Mouse (Mus musculus) midbrain, embryonic 10.5 days (tissue): Measurements from ENCODE around the gene Eif4a2. TPM values are rescaled to one million over a fixed set of nuclear protein-coding genes. Genes with fewer than 3 reads are reported as not detected.

ENCODE experiments used
- DNase-seq: peaks from one replicate; pipeline ENCODE4 v3.0.0-alpha.2; 2017; ENCODE audit warnings: low spot score
- H3K27ac ChIP-seq: fragments of 300-500 bp; sonication (generic); replicated peaks from 2 replicates; pipeline ENCODE4 v1.5.1; 2016; ENCODE audit warnings: mild to moderate bottlenecking
- H3K27me3 ChIP-seq: fragments of 300-500 bp; sonication (generic); 2 replicates; pipeline ENCODE4 v1.6.1; 2016; ENCODE audit warnings: low read depth, mild to moderate bottlenecking; ENCODE audit not compliant: poor library complexity, severe bottlenecking
- H3K36me3 ChIP-seq: fragments of 300-500 bp; sonication (generic); 2 replicates; pipeline ENCODE4 v1.6.1; 2016; ENCODE audit warnings: mild to moderate bottlenecking, moderate library complexity
- H3K4me1 ChIP-seq: fragments of 300-500 bp; sonication (generic); 2 replicates; pipeline ENCODE4 v1.6.1; 2016
- H3K4me3 ChIP-seq: fragments of 300-500 bp; sonication (generic); 2 replicates; pipeline ENCODE4 v1.5.1; 2016; ENCODE audit warnings: mild to moderate bottlenecking, moderate library complexity
- H3K9me3 ChIP-seq: fragments of 300-500 bp; sonication (generic); replicated peaks from 2 replicates; pipeline ENCODE4 v1.6.1; 2016; ENCODE audit warnings: mild to moderate bottlenecking
- WGBS: fragments of 180-500 bp; shearing (Covaris S2); methylation state at CpG from one replicate; pipeline ENCODE4 v1.1.7; 2016; 5-methylcytosine and 5-hydroxymethylcytosine counted together
- polyA plus RNA-seq: library from polyadenylated mRNA; unstranded; fragments of >200 nt; fragmentation: Nextera tagmentation; extraction: Ambion mirVana; gene quantifications from 2 replicates; pipeline ENCODE4 v1.2.1, GENCODE M21; 2016

Gene Eif4a2
- polyA plus RNA-seq, 1 experiment from 2014 or later = 155 TPM

DNA sequence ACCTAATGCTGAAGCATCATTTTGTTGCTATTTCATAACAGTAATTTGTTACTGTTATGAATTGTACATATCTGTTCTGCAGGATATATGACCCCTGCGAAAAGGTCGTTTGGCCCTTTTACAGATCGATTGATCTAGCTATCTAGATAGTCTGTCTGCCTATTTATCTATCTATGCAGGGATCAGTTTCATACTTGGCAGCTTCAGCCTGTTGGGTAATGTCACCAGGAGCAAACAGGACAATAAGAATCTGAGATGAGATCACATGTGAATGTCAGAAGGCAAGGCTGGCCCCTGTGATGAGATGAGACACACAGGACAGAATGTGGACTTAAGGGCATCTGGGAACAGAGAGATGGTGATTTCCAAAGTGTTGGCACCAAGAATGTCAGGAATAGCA, 23.1 kb downstream of the Eif4a2 start:
- H3K4me1 ChIP-seq = peaks cover 26% of the 10 kb centered on the region
- H3K9me3 ChIP-seq = no peaks in the 10 kb centered on the region
- no peak overlapping the region for H3K4me3 ChIP-seq
- H3K27me3 ChIP-seq = no peaks in the 10 kb centered on the region
- DNase-seq = no peak
- 93% methylated on average over 3 of the region's 3 CpGs for WGBS
- H3K27ac ChIP-seq = no peak overlapping the region
- H3K36me3 ChIP-seq = 0 out of 2 replicates have a peak, but pooled peaks cover 8% of the 10 kb centered on the region

- 92% methylated on average over 1 of the region's 1 CpGs for WGBS
- no peak overlapping the region for H3K27ac ChIP-seq
- no peaks in the 10 kb centered on the region for H3K9me3 ChIP-seq
- no peaks in the 10 kb centered on the region for H3K36me3 ChIP-seq
- no peak overlapping the region for H3K4me3 ChIP-seq
- no peaks in the 10 kb centered on the region for H3K27me3 ChIP-seq
- DNase-seq = no peak
- H3K4me1 ChIP-seq = peaks cover 17% of the 10 kb centered on the region
These were observed 25.1 kb downstream of the Eif4a2 start for GRCm38 (mm10) chr16:23132336-23132735.

- 25% methylated on average over 11 of the region's 11 CpGs for WGBS
- Histone ChIP-seq H3K9me3 (no peaks in the 10 kb centered on the region), H3K4me1 (0 out of 2 replicates have a peak, but pooled peaks cover 2% of the 10 kb centered on the region), H3K27ac (no peak overlapping the region), H3K27me3 (no peaks in the 10 kb centered on the region), H3K4me3 (no peak overlapping the region), H3K36me3 (no peaks in the 10 kb centered on the region)
- DNase-seq = no peak
These were observed 28.3 kb downstream of the Eif4a2 start for GRCm38 (mm10) chr16:23135421-23136149.

GRCm38 (mm10) chr16:23136406-23136970, 29.2 kb downstream of the Eif4a2 start:
- H3K27me3 ChIP-seq = no peaks in the 10 kb centered on the region
- no peak for DNase-seq
- 63% methylated on average over 4 of the region's 4 CpGs for WGBS
- H3K36me3 ChIP-seq = no peaks in the 10 kb centered on the region
- H3K9me3 ChIP-seq = no peaks in the 10 kb centered on the region
- H3K27ac ChIP-seq = no peak overlapping the region
- no peak overlapping the region for H3K4me3 ChIP-seq
- H3K4me1 ChIP-seq = no peaks in the 10 kb centered on the region

- Histone ChIP-seq H3K4me1 (no peaks in the 10 kb centered on the region), H3K27ac (no peak overlapping the region), H3K9me3 (no peaks in the 10 kb centered on the region), H3K36me3 (no peaks in the 10 kb centered on the region), H3K27me3 (no peaks in the 10 kb centered on the region), H3K4me3 (no peak overlapping the region)
- WGBS = 90% methylated on average over 3 of the region's 3 CpGs
- DNase-seq = no peak
These were observed 33.7 kb downstream of the Eif4a2 start for GRCm38 (mm10) chr16:23140911-23141310.

DNA sequence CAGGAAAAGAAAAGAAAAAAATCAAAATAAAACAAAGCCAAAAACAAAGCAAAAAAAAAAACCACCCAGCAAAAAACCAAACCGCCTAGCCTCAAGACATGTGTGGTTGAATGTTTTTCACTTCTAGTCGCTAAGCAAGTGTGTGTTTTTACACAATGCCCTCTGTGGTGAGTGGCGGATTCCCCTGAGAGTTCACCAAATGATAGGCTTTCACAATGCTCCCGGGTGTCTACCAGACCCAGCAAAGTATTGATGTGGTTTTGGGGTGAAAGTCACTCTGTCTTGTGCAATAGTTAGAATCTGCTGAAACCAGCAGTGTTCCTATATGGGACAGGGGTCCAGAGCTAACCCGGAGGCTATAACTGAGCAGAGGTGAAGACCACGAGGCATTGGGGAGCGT, 37.1 kb downstream of the Eif4a2 start:
- no peaks in the 10 kb centered on the region for H3K36me3 ChIP-seq
- no peak overlapping the region for H3K27ac ChIP-seq
- no peak for DNase-seq
- no peak overlapping the region for H3K4me3 ChIP-seq
- H3K4me1 ChIP-seq = no peaks in the 10 kb centered on the region
- H3K9me3 ChIP-seq = no peaks in the 10 kb centered on the region
- 87% methylated on average over 7 of the region's 7 CpGs for WGBS
- H3K27me3 ChIP-seq = no peaks in the 10 kb centered on the region

GRCm38 (mm10) chr16:23145211-23145610, 38.0 kb downstream of the Eif4a2 start:
- DNase-seq = no peak
- H3K36me3 ChIP-seq = no peaks in the 10 kb centered on the region
- no peak overlapping the region for H3K4me3 ChIP-seq
- H3K27ac ChIP-seq = no peak overlapping the region
- H3K4me1 ChIP-seq = no peaks in the 10 kb centered on the region
- H3K27me3 ChIP-seq = no peaks in the 10 kb centered on the region
- no peaks in the 10 kb centered on the region for H3K9me3 ChIP-seq
- WGBS = 83% methylated on average over 5 of the region's 5 CpGs

- 88% methylated on average over 3 of the region's 3 CpGs for WGBS
- H3K9me3 ChIP-seq = no peaks in the 10 kb centered on the region
- no peak for DNase-seq
- H3K36me3 ChIP-seq = no peaks in the 10 kb centered on the region
- H3K4me3 ChIP-seq = no peak within 1 kb of the TSS
- H3K4me1 ChIP-seq = no peaks in the 10 kb centered on the region
- H3K27me3 ChIP-seq = no peaks in the 10 kb centered on the region
- H3K27ac ChIP-seq = no peak within 1 kb of the TSS
These were observed 39.0 kb downstream of the Eif4a2 start, which contains the start of gene Adipoq for GRCm38 (mm10) chr16:23146280-23146679. Gene Adipoq (plus strand): TSS chr16:23146536.

DNA sequence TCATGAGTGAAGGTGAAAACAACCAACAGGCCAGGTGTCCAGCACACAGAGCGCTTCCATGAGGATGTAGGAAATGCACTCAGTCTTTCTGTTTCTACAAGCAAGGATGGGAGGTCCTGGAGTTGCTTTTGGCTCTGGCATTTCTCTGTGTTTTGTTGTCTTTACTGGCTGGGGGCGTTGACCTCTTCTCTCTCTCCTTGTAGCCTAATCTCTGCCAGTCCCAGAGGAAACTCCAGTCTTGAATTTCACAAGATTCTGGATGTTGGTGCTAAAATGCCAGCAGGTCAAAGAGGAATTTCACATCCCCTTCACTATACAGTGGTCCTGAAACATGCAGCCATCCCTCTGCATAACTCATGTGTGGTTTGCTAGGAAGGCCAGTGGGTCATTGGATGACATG, 41.7 kb downstream of the Eif4a2 start:
- no peaks in the 10 kb centered on the region for H3K27me3 ChIP-seq
- H3K4me3 ChIP-seq = no peak overlapping the region
- 68% methylated on average over 2 of the region's 2 CpGs for WGBS
- H3K27ac ChIP-seq = no peak overlapping the region
- no peaks in the 10 kb centered on the region for H3K36me3 ChIP-seq
- no peaks in the 10 kb centered on the region for H3K9me3 ChIP-seq
- H3K4me1 ChIP-seq = no peaks in the 10 kb centered on the region
- DNase-seq = no peak

DNA sequence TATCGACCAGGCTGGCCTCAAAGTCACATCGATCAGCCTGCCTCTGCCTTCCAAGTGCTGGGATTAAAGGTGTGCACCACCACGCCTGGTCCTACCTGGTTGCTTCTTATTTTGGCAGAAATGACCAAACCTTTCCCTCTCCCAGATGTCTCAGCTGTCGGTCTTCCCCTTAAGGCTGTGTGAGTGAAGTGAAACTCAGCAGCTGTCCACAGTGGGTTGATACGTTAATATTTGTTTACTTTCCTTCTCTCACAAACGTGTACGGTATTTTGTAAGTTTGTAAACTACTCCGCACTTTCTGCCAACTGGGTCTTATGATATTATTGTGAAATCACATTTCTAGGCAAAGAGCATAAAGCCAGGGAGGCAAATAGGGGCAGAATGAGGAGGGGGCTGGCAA, 42.2 kb downstream of the Eif4a2 start:
- H3K4me3 ChIP-seq = no peak overlapping the region
- no peaks in the 10 kb centered on the region for H3K36me3 ChIP-seq
- H3K27ac ChIP-seq = no peak overlapping the region
- no peak for DNase-seq
- H3K27me3 ChIP-seq = no peaks in the 10 kb centered on the region
- H3K4me1 ChIP-seq = no peaks in the 10 kb centered on the region
- no peaks in the 10 kb centered on the region for H3K9me3 ChIP-seq
- WGBS = 84% methylated on average over 8 of the region's 8 CpGs

- 34% methylated on average over 2 of the region's 2 CpGs for WGBS
- DNase-seq = no peak
- Histone ChIP-seq H3K4me1 (no peaks in the 10 kb centered on the region), H3K27me3 (no peaks in the 10 kb centered on the region), H3K27ac (no peak overlapping the region), H3K36me3 (no peaks in the 10 kb centered on the region), H3K9me3 (no peaks in the 10 kb centered on the region), H3K4me3 (no peak overlapping the region)
These were observed 44.2 kb downstream of the Eif4a2 start for GRCm38 (mm10) chr16:23151423-23151822.

- 86% methylated on average over 5 of the region's 5 CpGs for WGBS
- Histone ChIP-seq H3K9me3 (no peaks in the 10 kb centered on the region), H3K4me3 (no peak overlapping the region), H3K27ac (no peak overlapping the region), H3K36me3 (no peaks in the 10 kb centered on the region), H3K4me1 (peaks cover 3% of the 10 kb centered on the region; the same call in 1 of the 2 replicates), H3K27me3 (no peaks in the 10 kb centered on the region)
- no peak for DNase-seq
These were observed 47.0 kb downstream of the Eif4a2 start for GRCm38 (mm10) chr16:23154261-23154660.

DNA sequence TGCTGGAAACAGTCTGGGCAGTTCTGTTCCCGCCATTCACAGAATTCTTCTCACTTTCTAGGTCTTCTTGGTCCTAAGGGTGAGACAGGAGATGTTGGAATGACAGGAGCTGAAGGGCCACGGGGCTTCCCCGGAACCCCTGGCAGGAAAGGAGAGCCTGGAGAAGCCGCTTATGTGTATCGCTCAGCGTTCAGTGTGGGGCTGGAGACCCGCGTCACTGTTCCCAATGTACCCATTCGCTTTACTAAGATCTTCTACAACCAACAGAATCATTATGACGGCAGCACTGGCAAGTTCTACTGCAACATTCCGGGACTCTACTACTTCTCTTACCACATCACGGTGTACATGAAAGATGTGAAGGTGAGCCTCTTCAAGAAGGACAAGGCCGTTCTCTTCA, 49.8 kb downstream of the Eif4a2 start:
- Histone ChIP-seq H3K9me3 (no peaks in the 10 kb centered on the region), H3K27ac (no peak overlapping the region), H3K36me3 (no peaks in the 10 kb centered on the region), H3K27me3 (no peaks in the 10 kb centered on the region), H3K4me1 (peaks cover 3% of the 10 kb centered on the region; the same call in 1 of the 2 replicates), H3K4me3 (no peak overlapping the region)
- WGBS = 94% methylated on average over 13 of the region's 13 CpGs
- DNase-seq = no peak
